Mouse (Mus musculus): ENCODE measurements around the gene Atf7. TPM values are rescaled to one million over a fixed set of nuclear protein-coding genes. Genes with fewer than 3 reads are reported as not detected.
A peak's percentile ranks its signal among the peaks of the same experiment; 100 is the strongest.
"Not testable (repeated sequence)": the region's sequence is repeated elsewhere in the genome, so short reads cannot be mapped to it uniquely, and the experiment has no call there.

The Atf7 gene
- polyA plus RNA-seq, 1 experiment from 2014 or later = 15.0 TPM

GRCm38 (mm10) chr15:102616174-102616573, 9.1 kb downstream of the Atf7 start:
- no peaks in the 10 kb centered on the region for H3K9me3 ChIP-seq (ENCODE audit: control insufficient read depth)
- no peak overlapping the region for H3K4me2 ChIP-seq (replicated peaks; ENCODE audit: low read depth)
- ATAC-seq = no peak
- 82% methylated on average over 2 of the region's 2 CpGs for WGBS
- H3K27me3 ChIP-seq (replicated peaks; ENCODE audit: control insufficient read depth, insufficient read depth, low read length) = no peaks in the 10 kb centered on the region
- no peaks in the 10 kb centered on the region for H3K36me3 ChIP-seq (ENCODE audit: control insufficient read depth, insufficient read depth)
- no peak overlapping the region for H3K9ac ChIP-seq (ENCODE audit: low read depth, low read length)
- no peak overlapping the region for H3K27ac ChIP-seq (ENCODE audit: low read depth, low read length)
- 0 out of 2 replicates have a peak, but pooled peaks cover 2% of the 10 kb centered on the region for H3K4me1 ChIP-seq (replicated peaks; ENCODE audit: control insufficient read depth, insufficient read depth, low read length)
- H3K4me3 ChIP-seq (ENCODE audit: low read depth, low read length) = no peak overlapping the region
- TF ChIP-seq CTCF (IDR thresholded peaks at IDR 0.05; ENCODE audit: low read depth) = no peak

DNA sequence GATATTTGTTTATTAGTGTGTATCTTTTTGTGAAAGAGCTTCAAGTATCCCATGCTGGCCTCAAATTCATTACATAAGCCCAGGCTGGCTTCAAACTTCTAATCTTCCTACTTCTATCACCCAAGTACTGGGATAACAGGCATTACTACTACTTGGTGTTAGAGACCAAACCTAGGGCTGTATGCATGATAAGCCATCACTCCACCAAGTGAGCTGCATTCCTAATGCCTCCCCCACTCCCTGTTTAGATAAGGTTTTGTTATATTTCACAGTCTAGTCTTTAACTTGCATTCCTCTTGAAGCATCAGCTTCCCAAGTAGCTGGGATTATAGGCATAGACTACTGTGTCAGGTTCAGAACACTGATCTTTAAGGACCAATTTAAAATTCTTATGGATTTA, 11.0 kb downstream of the Atf7 start:
- Histone ChIP-seq H3K27me3 (replicated peaks; ENCODE audit: control insufficient read depth, insufficient read depth, low read length) (no peaks in the 10 kb centered on the region), H3K4me1 (replicated peaks; ENCODE audit: control insufficient read depth, insufficient read depth, low read length) (0 out of 2 replicates have a peak, but pooled peaks cover 2% of the 10 kb centered on the region), H3K4me3 (ENCODE audit: low read depth, low read length) (no peak overlapping the region), H3K4me2 (replicated peaks; ENCODE audit: low read depth) (no peak overlapping the region), H3K36me3 (ENCODE audit: control insufficient read depth, insufficient read depth) (no peaks in the 10 kb centered on the region), H3K9ac (ENCODE audit: low read depth, low read length) (no peak overlapping the region), H3K27ac (ENCODE audit: low read depth, low read length) (no peak overlapping the region), H3K9me3 (ENCODE audit: control insufficient read depth) (no peaks in the 10 kb centered on the region)
- no peak for TF ChIP-seq CTCF (IDR thresholded peaks at IDR 0.05; ENCODE audit: low read depth)
- ATAC-seq = no peak

DNA sequence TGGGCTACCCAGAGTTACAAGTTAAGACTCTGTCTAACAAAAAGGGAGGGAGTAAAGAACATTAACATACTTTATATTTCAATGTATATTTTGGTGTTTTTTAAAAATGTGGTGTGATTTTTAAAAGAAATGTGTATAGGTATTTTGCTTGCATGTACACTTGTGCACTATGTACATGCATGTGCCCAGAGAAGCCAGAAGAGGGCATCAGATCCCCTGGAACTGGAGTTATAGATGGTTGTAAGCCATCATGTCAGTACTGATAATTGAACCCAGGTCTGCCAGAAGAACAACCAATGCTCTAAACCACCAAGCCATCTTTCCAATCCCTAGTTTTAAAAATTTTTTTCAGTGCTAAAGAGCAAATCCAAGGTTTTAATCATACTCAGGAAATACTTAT, 12.3 kb downstream of the Atf7 start:
- Histone ChIP-seq H3K4me1 (replicated peaks; ENCODE audit: control insufficient read depth, insufficient read depth, low read length) (0 out of 2 replicates have a peak, but pooled peaks cover 2% of the 10 kb centered on the region), H3K9me3 (ENCODE audit: control insufficient read depth) (no peaks in the 10 kb centered on the region), H3K4me3 (ENCODE audit: low read depth, low read length) (no peak overlapping the region), H3K27ac (ENCODE audit: low read depth, low read length) (no peak overlapping the region), H3K27me3 (replicated peaks; ENCODE audit: control insufficient read depth, insufficient read depth, low read length) (no peaks in the 10 kb centered on the region), H3K4me2 (replicated peaks; ENCODE audit: low read depth) (no peak overlapping the region), H3K36me3 (ENCODE audit: control insufficient read depth, insufficient read depth) (no peaks in the 10 kb centered on the region), H3K9ac (ENCODE audit: low read depth, low read length) (no peak overlapping the region)
- TF ChIP-seq CTCF (IDR thresholded peaks at IDR 0.05; ENCODE audit: low read depth) = peak; percentile 54
- ATAC-seq = no peak

DNA sequence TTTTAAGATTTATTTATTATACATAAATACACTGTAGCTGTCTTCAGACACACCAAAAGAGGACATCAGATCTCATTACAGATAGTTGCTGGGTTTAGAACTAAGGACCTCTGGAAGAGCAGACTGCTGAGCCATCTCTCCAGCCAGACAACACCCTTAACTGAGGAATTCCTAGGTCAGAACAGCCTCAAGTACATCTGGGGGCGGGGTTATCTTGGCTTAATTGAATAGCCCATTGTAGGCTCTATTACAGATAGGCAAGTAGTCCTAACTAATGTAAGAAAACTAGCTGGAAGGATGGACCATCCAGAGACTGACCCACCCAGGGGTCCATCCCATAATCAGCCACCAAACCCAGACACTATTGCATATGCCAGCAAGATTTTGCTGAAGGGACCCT, 16.7 kb downstream of the Atf7 start:
- H3K27ac ChIP-seq (ENCODE audit: low read depth, low read length); H3K4me3 ChIP-seq (ENCODE audit: low read depth, low read length); ATAC-seq; H3K27me3 ChIP-seq (replicated peaks; ENCODE audit: control insufficient read depth, insufficient read depth, low read length); H3K36me3 ChIP-seq (ENCODE audit: control insufficient read depth, insufficient read depth); H3K9me3 ChIP-seq (ENCODE audit: control insufficient read depth); H3K4me2 ChIP-seq (replicated peaks; ENCODE audit: low read depth); H3K9ac ChIP-seq (ENCODE audit: low read depth, low read length); H3K4me1 ChIP-seq (replicated peaks; ENCODE audit: control insufficient read depth, insufficient read depth, low read length): not testable (repeated sequence)
- WGBS = 67% methylated on average over 1 of the region's 1 CpGs

DNA sequence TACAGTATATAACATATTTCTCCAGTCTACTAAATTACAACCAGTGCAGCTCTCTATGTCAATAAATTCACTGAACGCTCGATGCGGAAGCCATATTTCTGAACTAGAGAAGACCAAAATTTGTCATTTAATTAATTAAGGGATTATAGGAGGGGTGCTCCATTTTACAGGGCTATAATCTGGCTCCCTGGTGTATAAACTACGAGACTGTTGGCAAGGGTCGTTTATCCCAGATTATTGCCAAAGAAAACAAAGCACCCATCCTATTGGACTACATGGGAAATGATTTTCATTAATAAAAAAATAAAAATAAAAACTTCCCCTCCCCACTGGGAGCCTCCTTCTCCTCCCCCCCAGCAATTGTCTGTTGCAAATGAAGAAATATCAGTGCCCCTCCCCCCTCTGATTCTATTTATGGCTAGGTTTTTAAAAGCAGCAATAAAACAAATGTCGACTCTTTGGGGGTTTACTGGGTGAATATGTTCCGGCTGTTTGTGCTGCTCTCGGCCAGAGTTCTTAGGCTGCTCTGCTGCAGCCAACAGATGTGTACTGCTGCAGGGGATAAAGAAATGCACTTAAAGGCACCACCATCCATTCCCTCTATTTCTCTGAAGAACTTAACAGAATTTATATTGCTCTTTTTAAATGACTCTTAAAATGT, 31.1 kb downstream of the Atf7 start:
- H3K4me1 ChIP-seq (replicated peaks; ENCODE audit: control insufficient read depth, insufficient read depth, low read length) = no peaks in the 10 kb centered on the region
- no peak overlapping the region for H3K9ac ChIP-seq (ENCODE audit: low read depth, low read length)
- no peaks in the 10 kb centered on the region for H3K27me3 ChIP-seq (replicated peaks; ENCODE audit: control insufficient read depth, insufficient read depth, low read length)
- ATAC-seq = no peak
- H3K27ac ChIP-seq (ENCODE audit: low read depth, low read length) = no peak overlapping the region
- WGBS = 36% methylated on average over 8 of the region's 8 CpGs
- H3K4me3 ChIP-seq (ENCODE audit: low read depth, low read length) = no peak overlapping the region
- 0 out of 2 replicates have a peak overlapping the region, but pooled peaks have one; percentile 21 for H3K4me2 ChIP-seq (replicated peaks; ENCODE audit: low read depth)
- no peak for TF ChIP-seq CTCF (IDR thresholded peaks at IDR 0.05; ENCODE audit: low read depth)
- peaks cover 3% of the 10 kb centered on the region; the same call in 1 of the 2 replicates for H3K36me3 ChIP-seq (ENCODE audit: control insufficient read depth, insufficient read depth)
- H3K9me3 ChIP-seq (ENCODE audit: control insufficient read depth) = no peaks in the 10 kb centered on the region

- ATAC-seq = no peak
- H3K4me2 ChIP-seq (replicated peaks; ENCODE audit: low read depth) = no peak overlapping the region
- H3K27me3 ChIP-seq (replicated peaks; ENCODE audit: control insufficient read depth, insufficient read depth, low read length) = no peaks in the 10 kb centered on the region
- peaks cover 3% of the 10 kb centered on the region; the same call in 1 of the 2 replicates for H3K36me3 ChIP-seq (ENCODE audit: control insufficient read depth, insufficient read depth)
- TF ChIP-seq CTCF (IDR thresholded peaks at IDR 0.05; ENCODE audit: low read depth) = peak; percentile 65
- no peak overlapping the region for H3K27ac ChIP-seq (ENCODE audit: low read depth, low read length)
- no peaks in the 10 kb centered on the region for H3K4me1 ChIP-seq (replicated peaks; ENCODE audit: control insufficient read depth, insufficient read depth, low read length)
- no peak overlapping the region for H3K4me3 ChIP-seq (ENCODE audit: low read depth, low read length)
- H3K9ac ChIP-seq (ENCODE audit: low read depth, low read length) = no peak overlapping the region
- no peaks in the 10 kb centered on the region for H3K9me3 ChIP-seq (ENCODE audit: control insufficient read depth)
- 22% methylated on average over 1 of the region's 1 CpGs for WGBS
These were observed 32.6 kb downstream of the Atf7 start for GRCm38 (mm10) chr15:102592674-102593073.

All from intestine, postnatal 0 days (tissue).